Mouse (Mus musculus) lung, embryonic 15.5 days (tissue): ENCODE results near the gene Ckmt1. TPM values are rescaled to one million over a fixed set of nuclear protein-coding genes. Genes with fewer than 3 reads are reported as not detected.
A peak's percentile ranks its signal among the peaks of the same experiment; 100 is the strongest.
"Not testable (repeated sequence)": the region's sequence is repeated elsewhere in the genome, so short reads cannot be mapped to it uniquely, and the experiment has no call there.

Experiments
- ATAC-seq: fragments of 200-750 bp; cut with Nextera tagmentation; 2 replicates; pipeline ENCODE4 v1.8.0; 2017; ENCODE audit warnings: moderate number of reproducible peaks, borderline replicate concordance; ENCODE audit not compliant: low FRiP score, low TSS enrichment; ENCODE audit errors: extremely low read depth
- H3K27ac ChIP-seq: fragments of 300-500 bp; sonication (generic); 2 replicates; pipeline ENCODE4 v1.5.1; 2015; ENCODE audit warnings: moderate library complexity, mild to moderate bottlenecking, inconsistent platforms
- H3K27me3 ChIP-seq: fragments of 300-500 bp; sonication (generic); 2 replicates; pipeline ENCODE4 v1.6.1; 2015; ENCODE audit warnings: inconsistent platforms
- H3K36me3 ChIP-seq: fragments of 300-500 bp; sonication (generic); 2 replicates; pipeline ENCODE4 v1.6.1; 2015; ENCODE audit warnings: inconsistent platforms
- H3K4me1 ChIP-seq: fragments of 300-500 bp; sonication (generic); 2 replicates; pipeline ENCODE4 v1.6.1; 2015; ENCODE audit warnings: inconsistent platforms
- H3K4me2 ChIP-seq: fragments of 300-500 bp; sonication (generic); 2 replicates; pipeline ENCODE4 v1.6.1; 2015; ENCODE audit warnings: inconsistent platforms, mild to moderate bottlenecking, moderate library complexity
- H3K4me3 ChIP-seq: fragments of 300-500 bp; sonication (generic); 2 replicates; pipeline ENCODE4 v1.5.1; 2015; ENCODE audit warnings: mild to moderate bottlenecking, inconsistent platforms
- H3K9ac ChIP-seq: fragments of 300-500 bp; sonication (generic); 2 replicates; pipeline ENCODE4 v1.6.1; 2015; ENCODE audit warnings: inconsistent platforms
- H3K9me3 ChIP-seq: fragments of 300-500 bp; sonication (generic); 2 replicates; pipeline ENCODE4 v1.6.1; 2016; ENCODE audit warnings: inconsistent platforms
- WGBS: fragments of 180-500 bp; shearing (Covaris S2); methylation state at CpG from one replicate; pipeline ENCODE4 v1.1.7; 2015; 5-methylcytosine and 5-hydroxymethylcytosine counted together
- polyA plus RNA-seq: library from polyadenylated mRNA; unstranded; fragments of >200 nt; fragmentation: Nextera tagmentation; extraction: Ambion mirVana; gene quantifications from 2 replicates; pipeline ENCODE4 v1.2.1, GENCODE M21; 2015

Gene Ckmt1
- polyA plus RNA-seq, 1 experiment from 2014 or later: 3.6 TPM

- 48% methylated on average over 4 of the region's 4 CpGs for WGBS
Measured at GRCm38 (mm10) chr2:121359461-121359860, 1.9 kb downstream of the Ckmt1 start.

GRCm38 (mm10) chr2:121363656-121364055 lies 6.1 kb downstream of the Ckmt1 start:
- Histone ChIP-seq H3K27me3 (peaks cover 13% of the 10 kb centered on the region), H3K36me3 (no peaks in the 10 kb centered on the region), H3K9me3 (no peaks in the 10 kb centered on the region), H3K9ac (no peak overlapping the region), H3K4me2 (no peak overlapping the region), H3K27ac (no peak overlapping the region), H3K4me1 (0 out of 2 replicates have a peak, but pooled peaks cover under 1% of the 10 kb centered on the region), H3K4me3 (no peak overlapping the region)
- no peak for ATAC-seq
- WGBS: 70% methylated on average over 3 of the region's 3 CpGs

More at GRCm38 (mm10) chr2:121359461-121359860, 1.9 kb downstream of the Ckmt1 start:
- Histone ChIP-seq H3K36me3 (no peaks in the 10 kb centered on the region), H3K9ac (no peak overlapping the region), H3K27ac (no peak overlapping the region), H3K4me1 (peaks cover 2% of the 10 kb centered on the region), H3K4me2 (no peak overlapping the region), H3K4me3 (no peak overlapping the region), H3K27me3 (peaks cover 35% of the 10 kb centered on the region), H3K9me3 (no peaks in the 10 kb centered on the region)
- no peak for ATAC-seq

- H3K4me3 ChIP-seq: no peak overlapping the region
- H3K27me3 ChIP-seq: no peaks in the 10 kb centered on the region
- no peaks in the 10 kb centered on the region for H3K9me3 ChIP-seq
- H3K4me2 ChIP-seq: no peak overlapping the region
- no peak overlapping the region for H3K9ac ChIP-seq
- no peak overlapping the region for H3K27ac ChIP-seq
- 60% methylated on average over 2 of the region's 2 CpGs for WGBS
- no peaks in the 10 kb centered on the region for H3K36me3 ChIP-seq
- ATAC-seq: no peak
- H3K4me1 ChIP-seq: 0 out of 2 replicates have a peak, but pooled peaks cover 3% of the 10 kb centered on the region
Measured at GRCm38 (mm10) chr2:121368831-121369230, 11.3 kb downstream of the Ckmt1 start.

- WGBS: 79% methylated on average over 5 of the region's 5 CpGs
Measured at GRCm38 (mm10) chr2:121370921-121371320, 13.4 kb downstream of the Ckmt1 start.

GRCm38 (mm10) chr2:121372266-121372665 lies 14.8 kb downstream of the Ckmt1 start:
- H3K9ac ChIP-seq: no peak overlapping the region
- 0 out of 2 replicates have a peak, but pooled peaks cover 3% of the 10 kb centered on the region for H3K4me1 ChIP-seq
- no peak overlapping the region for H3K4me3 ChIP-seq
- H3K36me3 ChIP-seq: no peaks in the 10 kb centered on the region
- no peak for ATAC-seq
- H3K27me3 ChIP-seq: no peaks in the 10 kb centered on the region
- 60% methylated on average over 3 of the region's 3 CpGs for WGBS
- no peak overlapping the region for H3K27ac ChIP-seq
- H3K9me3 ChIP-seq: no peaks in the 10 kb centered on the region
- H3K4me2 ChIP-seq: no peak overlapping the region

More at GRCm38 (mm10) chr2:121370921-121371320, 13.4 kb downstream of the Ckmt1 start:
- 0 out of 2 replicates have a peak, but pooled peaks cover 3% of the 10 kb centered on the region for H3K4me1 ChIP-seq
- H3K27ac ChIP-seq: no peak overlapping the region
- ATAC-seq: no peak
- H3K9me3 ChIP-seq: no peaks in the 10 kb centered on the region
- H3K27me3 ChIP-seq: no peaks in the 10 kb centered on the region
- H3K9ac ChIP-seq: no peak overlapping the region
- H3K4me3 ChIP-seq: no peak overlapping the region
- H3K36me3 ChIP-seq: no peaks in the 10 kb centered on the region
- H3K4me2 ChIP-seq: no peak overlapping the region

GRCm38 (mm10) chr2:121374766-121375165 lies 17.3 kb downstream of the Ckmt1 start:
- 49% methylated on average over 2 of the region's 2 CpGs for WGBS
- no peak for ATAC-seq
- Histone ChIP-seq H3K27me3 (no peaks in the 10 kb centered on the region), H3K4me2 (no peak overlapping the region), H3K9ac (no peak overlapping the region), H3K27ac (no peak overlapping the region), H3K9me3 (no peaks in the 10 kb centered on the region), H3K36me3 (no peaks in the 10 kb centered on the region), H3K4me1 (no peaks in the 10 kb centered on the region), H3K4me3 (no peak overlapping the region)

GRCm38 (mm10) chr2:121386961-121387575 lies 29.6 kb downstream of the Ckmt1 start, which contains the start of gene Strc:
Strc (minus strand) TSS chr2:121387168.
- not testable (repeated sequence) for H3K4me2 ChIP-seq, ATAC-seq, H3K4me1 ChIP-seq, H3K27me3 ChIP-seq, H3K9ac ChIP-seq, H3K9me3 ChIP-seq, H3K4me3 ChIP-seq, H3K36me3 ChIP-seq, H3K27ac ChIP-seq
- 92% methylated on average over 16 of the region's 17 CpGs for WGBS

GRCm38 (mm10) chr2:121396624-121397023 lies 39.1 kb downstream of the Ckmt1 start:
- Histone ChIP-seq H3K36me3 (no peaks in the 10 kb centered on the region), H3K4me2 (no peak overlapping the region), H3K4me1 (no peaks in the 10 kb centered on the region), H3K27ac (no peak overlapping the region), H3K9me3 (no peaks in the 10 kb centered on the region), H3K9ac (no peak overlapping the region), H3K27me3 (no peaks in the 10 kb centered on the region), H3K4me3 (no peak overlapping the region)
- WGBS: 13% methylated on average over 8 of the region's 8 CpGs
- no peak for ATAC-seq

- H3K36me3 ChIP-seq: no peaks in the 10 kb centered on the region
- H3K9ac ChIP-seq: no peak overlapping the region
- no peaks in the 10 kb centered on the region for H3K27me3 ChIP-seq
- H3K4me1 ChIP-seq: no peaks in the 10 kb centered on the region
- H3K27ac ChIP-seq: no peak overlapping the region
- H3K4me2 ChIP-seq: no peak overlapping the region
- no peak for ATAC-seq
- H3K9me3 ChIP-seq: no peaks in the 10 kb centered on the region
- no peak overlapping the region for H3K4me3 ChIP-seq
Measured at GRCm38 (mm10) chr2:121403296-121403695, 45.8 kb downstream of the Ckmt1 start.

GRCm38 (mm10) chr2:121408160-121408559 lies 50.6 kb downstream of the Ckmt1 start:
- no peak for ATAC-seq
- H3K9ac ChIP-seq: no peak overlapping the region
- no peak overlapping the region for H3K27ac ChIP-seq
- no peak overlapping the region for H3K4me2 ChIP-seq
- H3K4me3 ChIP-seq: no peak overlapping the region
- no peaks in the 10 kb centered on the region for H3K9me3 ChIP-seq
- H3K4me1 ChIP-seq: peaks cover 3% of the 10 kb centered on the region
- no peaks in the 10 kb centered on the region for H3K36me3 ChIP-seq
- 31% methylated on average over 4 of the region's 4 CpGs for WGBS
- H3K27me3 ChIP-seq: no peaks in the 10 kb centered on the region

- ATAC-seq: peak; percentile 13; the same call in 1 of the 2 replicates
- Histone ChIP-seq H3K4me1 (peaks cover 20% of the 10 kb centered on the region), H3K36me3 (peaks cover 15% of the 10 kb centered on the region)
Measured at GRCm38 (mm10) chr2:121412843-121413386, 55.4 kb downstream of the Ckmt1 start.

More at GRCm38 (mm10) chr2:121412843-121413386, 55.4 kb downstream of the Ckmt1 start:
- no peaks in the 10 kb centered on the region for H3K27me3 ChIP-seq
- peak overlapping the region; percentile 98 for H3K27ac ChIP-seq
- peak overlapping the region; percentile 69 for H3K9ac ChIP-seq
- 7% methylated on average over 4 of the region's 4 CpGs for WGBS
- H3K9me3 ChIP-seq: no peaks in the 10 kb centered on the region
- peak overlapping the region; percentile 67 for H3K4me2 ChIP-seq
- H3K4me3 ChIP-seq: peak overlapping the region; percentile 89
